Mouse (Mus musculus): ENCODE results near the gene Npepl1.

Gene Npepl1

GRCm38 (mm10) chr2:174109991-174110782 lies at the start of gene Npepl1:
Npepl1 (plus strand) TSS chr2:174110349.
- peak; percentile 63 for DNase-seq

- DNase-seq, result no peak
Measured at GRCm38 (mm10) chr2:174061219-174061618, 48.9 kb upstream of the Npepl1 start.

GRCm38 (mm10) chr2:174063074-174063473 lies 47.1 kb upstream of the Npepl1 start:
- no peak for DNase-seq

- DNase-seq, result no peak
Measured at GRCm38 (mm10) chr2:174063527-174064211, 46.5 kb upstream of the Npepl1 start.

- no peak for DNase-seq
Measured at GRCm38 (mm10) chr2:174067793-174068419, 42.2 kb upstream of the Npepl1 start.

- DNase-seq, result no peak
Measured at GRCm38 (mm10) chr2:174069532-174070049, 40.6 kb upstream of the Npepl1 start.

- DNase-seq, result no peak
Measured at GRCm38 (mm10) chr2:174071406-174071805, 38.7 kb upstream of the Npepl1 start.

DNA sequence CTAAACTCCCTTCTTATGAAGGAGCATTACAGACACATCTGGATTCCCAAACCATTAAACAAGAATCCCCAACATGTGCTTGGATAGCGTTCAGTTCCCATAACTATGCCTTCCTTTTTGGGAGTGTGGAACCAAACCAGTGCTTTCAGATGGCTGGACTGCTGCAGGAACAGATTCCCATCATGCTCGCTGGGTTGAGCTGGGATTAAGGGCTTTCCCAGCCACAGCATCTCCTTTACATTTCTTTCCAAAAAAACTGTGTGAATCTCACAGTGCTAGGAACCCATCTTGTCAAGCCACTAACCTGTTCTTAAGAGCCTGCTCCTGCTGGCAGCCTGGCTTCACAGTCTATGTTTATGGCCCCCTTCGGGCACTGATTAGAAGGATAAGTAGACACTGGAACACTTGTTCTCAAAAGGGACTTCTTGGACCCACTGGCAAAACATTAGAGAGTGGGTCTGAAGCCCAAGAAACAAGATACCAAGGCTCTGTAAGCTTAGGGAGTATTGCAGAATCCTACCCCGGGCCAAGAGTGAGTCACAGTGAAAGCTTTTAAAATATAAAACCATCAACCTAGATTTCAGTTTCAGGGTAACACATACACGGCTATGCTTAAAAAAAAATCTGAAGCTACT lies 36.9 kb upstream of the Npepl1 start:
- DNase-seq, result no peak

GRCm38 (mm10) chr2:174074621-174075020 lies 35.5 kb upstream of the Npepl1 start:
- DNase-seq, result peak; percentile 9

DNA sequence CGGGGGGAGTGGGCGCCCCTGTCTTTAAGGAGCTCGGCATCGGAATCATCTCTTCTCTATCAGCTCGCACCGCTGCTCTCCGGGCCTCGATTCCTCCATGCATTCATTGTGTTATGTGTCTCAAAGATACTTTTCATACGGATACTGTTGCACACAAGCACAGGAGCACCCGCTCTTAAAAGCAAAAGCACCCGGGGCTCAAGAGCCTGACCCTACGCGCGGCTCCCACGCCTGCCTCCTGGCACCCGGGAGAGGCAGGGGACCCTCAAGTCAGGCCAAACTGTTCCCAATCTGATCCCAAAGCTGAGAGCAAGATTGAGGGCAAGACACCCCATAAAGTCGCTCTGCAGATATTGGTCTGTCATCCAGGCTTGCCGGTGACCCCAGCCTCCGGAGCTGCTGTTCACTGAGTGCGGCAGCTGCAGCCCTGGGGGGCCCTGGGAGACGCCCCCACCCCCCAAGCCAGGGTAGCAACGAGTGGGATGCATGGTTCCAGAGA lies 35.0 kb upstream of the Npepl1 start:
- DNase-seq, result no peak

- DNase-seq, result peak; percentile 91
Measured at GRCm38 (mm10) chr2:174075673-174076432, 34.3 kb upstream of the Npepl1 start, which contains the start of gene Stx16. Stx16 (plus strand) TSS chr2:174076308.

DNA sequence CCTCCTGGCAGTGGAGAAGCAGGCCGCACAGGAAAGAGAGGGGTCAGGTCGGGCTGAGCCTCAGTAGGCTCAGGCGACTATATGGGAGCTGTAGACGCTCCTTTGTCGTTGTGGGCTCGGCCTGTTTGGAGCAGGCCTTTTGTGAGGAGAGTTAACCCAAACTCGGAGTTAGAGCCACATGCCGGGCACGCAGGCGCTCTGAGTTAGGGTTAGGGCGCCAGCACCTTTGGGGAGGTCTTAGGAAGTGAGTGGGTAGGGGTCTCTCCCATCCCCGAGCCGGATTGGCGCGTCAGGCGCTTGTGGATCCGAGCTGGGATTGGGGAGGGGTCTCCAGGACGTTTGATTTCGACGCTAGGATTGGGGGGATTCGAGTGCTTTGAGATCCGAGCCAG lies 33.7 kb upstream of the Npepl1 start:
- no peak for DNase-seq

- DNase-seq, result peak; percentile 54
Measured at GRCm38 (mm10) chr2:174077004-174077695, 33.0 kb upstream of the Npepl1 start.

GRCm38 (mm10) chr2:174077776-174078338 lies 32.3 kb upstream of the Npepl1 start:
- no peak for DNase-seq

- no peak for DNase-seq
Measured at GRCm38 (mm10) chr2:174081833-174082232, 28.3 kb upstream of the Npepl1 start.

DNA sequence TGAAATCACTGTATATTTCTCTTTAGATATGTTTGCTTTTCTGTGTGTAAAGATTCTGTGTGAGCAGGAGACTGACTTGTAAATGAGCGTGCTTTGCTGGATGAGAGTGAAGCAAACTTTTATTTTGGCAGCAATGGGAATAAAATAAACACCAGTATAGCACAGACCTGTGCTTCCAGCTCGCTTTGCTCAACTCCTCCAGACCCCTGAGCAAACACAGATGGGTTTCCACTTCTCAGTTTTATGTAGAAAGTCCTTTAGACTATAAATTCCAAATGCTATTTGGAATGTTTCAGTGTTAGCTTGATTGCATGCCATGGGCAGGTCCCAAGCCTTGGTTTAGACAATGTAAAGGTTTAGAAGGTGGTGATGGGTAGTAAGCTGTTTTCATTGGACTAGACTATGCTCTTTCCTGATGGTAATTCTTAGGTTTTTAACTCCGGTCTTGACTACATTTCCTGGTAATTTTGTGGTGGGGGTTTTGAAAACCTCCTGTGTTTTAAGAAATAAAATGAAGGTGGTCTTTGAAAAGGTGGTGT lies 27.7 kb upstream of the Npepl1 start:
- DNase-seq, result no peak

- DNase-seq, result no peak
Measured at GRCm38 (mm10) chr2:174095086-174095485, 15.1 kb upstream of the Npepl1 start.

DNA sequence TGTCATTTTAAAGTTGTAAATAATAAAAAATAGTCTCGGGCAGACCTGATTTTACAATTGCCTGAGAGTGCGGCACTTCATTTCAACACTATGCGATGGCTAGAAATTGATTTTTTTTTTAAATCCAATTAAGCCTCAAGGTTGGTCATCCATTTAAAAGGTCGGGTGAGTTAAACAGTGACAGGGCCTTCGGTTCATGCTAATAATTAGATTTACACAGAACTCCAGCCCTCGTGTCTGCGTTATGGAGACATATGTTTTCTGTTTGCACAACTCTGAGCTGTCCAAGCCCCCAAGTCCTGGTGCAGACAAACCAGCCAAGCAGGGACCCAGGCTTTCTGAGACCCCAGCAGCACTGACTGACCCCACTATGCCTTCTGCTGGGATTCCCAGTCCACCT lies 7.8 kb upstream of the Npepl1 start:
- no peak for DNase-seq

DNA sequence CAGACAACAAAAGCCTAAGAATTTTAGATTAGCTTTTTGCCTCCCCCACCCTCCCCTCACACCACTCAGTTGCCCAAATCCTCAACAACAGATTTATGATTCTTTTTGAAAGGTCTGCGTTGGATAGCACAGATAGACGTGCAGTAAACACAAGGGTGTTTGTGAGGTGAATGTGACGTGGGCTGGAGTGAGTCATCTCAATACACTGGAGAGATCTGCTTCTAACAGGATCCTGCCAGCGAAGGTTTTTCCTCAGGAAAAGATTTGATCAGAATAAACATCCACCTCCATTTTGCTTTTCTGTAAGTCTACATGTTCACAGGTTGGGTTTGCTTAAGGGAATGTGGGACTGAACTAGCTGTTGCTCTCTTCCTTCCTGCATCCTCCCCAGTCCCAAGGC lies 6.6 kb upstream of the Npepl1 start:
- DNase-seq, result no peak

- no peak for DNase-seq
Measured at GRCm38 (mm10) chr2:174107375-174107774, 2.8 kb upstream of the Npepl1 start.
